Mouse (Mus musculus) adrenal gland, adult 8-10 months (tissue): ENCODE data around the gene Sectm1b. TPM values are rescaled to one million over a fixed set of nuclear protein-coding genes. Genes with fewer than 3 reads are reported as not detected.
"Not testable (repeated sequence)": the region's sequence is repeated elsewhere in the genome, so short reads cannot be mapped to it uniquely, and the experiment has no call there.

ENCODE experiments used
- DNase-seq: peaks from one replicate; pipeline ENCODE4 v3.0.0; 2022
- total RNA-seq, 4 experiments: library from RNA; stranded (reverse); gene quantifications; 2 replicates each; pipeline ENCODE4 v1.2.4; 2022

Gene Sectm1b
- total RNA-seq, result not detected

GRCm38 (mm10) chr11:121063379-121063778 is at the start of gene Sectm1b:
Gene Sectm1b (minus strand): TSS chr11:121063569.
- no peak for DNase-seq

DNA sequence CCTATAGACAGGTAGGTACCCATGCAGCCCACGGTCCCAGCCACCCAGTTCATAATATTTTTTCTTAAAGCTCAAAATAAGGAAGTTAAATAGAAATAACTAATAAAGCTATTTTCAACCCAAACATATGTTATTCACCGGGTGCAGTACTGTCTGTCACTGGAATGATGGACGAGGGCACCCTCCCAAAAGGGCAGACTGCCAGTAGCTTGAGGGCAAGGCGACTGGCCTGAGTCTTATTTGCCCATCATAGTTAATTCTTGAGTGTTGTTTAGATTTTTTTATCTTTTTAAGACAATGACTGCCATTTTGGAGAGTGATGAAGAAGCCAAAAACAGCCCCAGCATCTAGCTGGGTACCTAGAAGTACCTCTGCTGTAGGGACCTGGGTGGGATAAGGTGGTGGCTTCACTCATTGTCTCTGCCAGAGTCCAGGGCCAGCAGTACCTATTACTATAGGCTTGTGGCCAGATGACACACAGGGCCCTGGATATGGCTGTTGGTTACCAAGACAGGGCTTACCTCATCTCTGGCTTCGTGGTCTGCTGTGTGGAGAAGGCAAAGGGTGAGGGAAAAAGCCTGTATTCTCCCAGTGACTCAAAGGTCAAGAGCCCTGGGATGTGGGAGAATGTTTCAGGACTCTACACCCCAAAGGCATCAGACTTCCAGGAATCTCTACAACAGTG is 48.9 kb upstream of the Sectm1b start:
- peak; percentile 61 for DNase-seq

DNA sequence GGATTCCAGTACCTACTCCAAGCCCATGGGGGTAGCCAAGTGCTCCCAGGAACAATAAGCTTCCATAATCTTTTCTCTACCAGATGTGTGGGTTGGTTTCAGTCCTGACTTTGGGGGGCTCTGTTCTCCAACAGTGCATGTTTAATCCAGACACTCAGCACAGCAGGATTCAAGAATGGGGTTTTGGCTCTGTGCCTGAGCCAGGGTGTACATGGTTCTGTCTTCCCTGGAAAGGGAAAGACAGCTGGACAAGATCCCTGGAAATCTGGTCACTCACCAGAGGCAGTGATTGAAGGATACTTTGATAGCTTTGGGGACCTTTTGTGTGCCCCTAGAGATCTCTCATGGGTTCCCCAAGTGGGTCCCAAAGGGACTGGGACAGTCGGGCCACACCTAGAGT is 48.2 kb upstream of the Sectm1b start:
- no peak for DNase-seq

GRCm38 (mm10) chr11:121111051-121111450 is 47.7 kb upstream of the Sectm1b start:
- DNase-seq, result peak; percentile 74

DNA sequence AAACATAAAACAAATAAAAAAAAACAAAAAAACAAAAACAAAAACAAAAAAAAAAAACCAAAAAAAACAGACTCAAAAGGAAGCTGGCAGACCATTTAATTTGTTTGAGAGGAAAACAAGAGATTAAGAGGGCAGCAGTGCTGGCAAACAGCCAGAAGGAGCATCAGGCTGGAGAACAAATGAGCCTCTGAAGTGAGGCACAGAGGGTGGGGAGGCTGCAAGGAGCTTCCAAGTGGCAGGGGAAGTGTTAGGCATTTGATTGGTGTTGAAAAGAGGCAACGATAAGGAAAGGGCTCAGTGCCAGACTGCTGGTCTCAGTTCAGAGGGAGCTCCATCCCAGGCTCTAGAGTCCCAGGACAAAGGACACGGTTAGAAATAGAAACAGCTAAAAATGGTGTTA is 46.6 kb upstream of the Sectm1b start:
- DNase-seq, result peak; percentile 54

DNA sequence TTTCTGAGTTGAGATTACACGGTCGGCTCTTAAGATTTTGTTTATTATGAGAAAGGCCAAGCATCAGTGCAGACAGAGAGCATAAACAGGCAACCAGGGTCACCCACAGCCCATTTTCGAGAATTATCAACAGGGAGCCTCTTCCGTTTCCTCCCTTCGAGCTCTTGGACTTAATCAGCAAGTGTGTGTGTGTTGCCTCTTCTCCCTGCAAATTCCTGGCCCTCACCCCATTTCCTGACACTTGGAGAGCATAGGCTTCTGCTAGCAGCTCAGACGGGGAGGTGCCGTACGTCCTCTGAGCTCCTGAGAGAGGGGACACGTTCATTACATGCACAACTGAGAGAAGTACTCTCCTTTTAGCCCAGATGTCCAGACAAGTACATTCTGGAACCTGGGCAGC is 44.7 kb upstream of the Sectm1b start:
- no peak for DNase-seq

DNA sequence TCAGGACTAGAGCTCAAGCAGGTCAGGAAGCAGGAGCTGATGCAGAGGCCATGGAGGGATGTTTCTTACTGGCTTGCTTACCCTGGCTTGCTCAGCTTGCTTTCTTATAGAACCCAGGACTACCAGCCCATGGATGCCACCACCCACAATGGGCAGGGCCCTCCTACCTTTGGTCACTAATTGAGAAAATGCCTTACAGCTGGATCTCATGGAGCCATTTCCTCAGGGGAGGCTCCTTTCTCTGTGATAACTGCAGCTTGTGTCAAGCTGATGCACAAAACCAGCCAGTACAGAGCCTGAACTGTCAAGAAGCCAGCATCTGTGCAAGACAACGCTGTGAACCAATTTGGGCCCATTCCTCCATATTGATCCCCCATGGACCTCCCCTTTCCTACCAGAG is 43.9 kb upstream of the Sectm1b start:
- not testable (repeated sequence) for DNase-seq

DNA sequence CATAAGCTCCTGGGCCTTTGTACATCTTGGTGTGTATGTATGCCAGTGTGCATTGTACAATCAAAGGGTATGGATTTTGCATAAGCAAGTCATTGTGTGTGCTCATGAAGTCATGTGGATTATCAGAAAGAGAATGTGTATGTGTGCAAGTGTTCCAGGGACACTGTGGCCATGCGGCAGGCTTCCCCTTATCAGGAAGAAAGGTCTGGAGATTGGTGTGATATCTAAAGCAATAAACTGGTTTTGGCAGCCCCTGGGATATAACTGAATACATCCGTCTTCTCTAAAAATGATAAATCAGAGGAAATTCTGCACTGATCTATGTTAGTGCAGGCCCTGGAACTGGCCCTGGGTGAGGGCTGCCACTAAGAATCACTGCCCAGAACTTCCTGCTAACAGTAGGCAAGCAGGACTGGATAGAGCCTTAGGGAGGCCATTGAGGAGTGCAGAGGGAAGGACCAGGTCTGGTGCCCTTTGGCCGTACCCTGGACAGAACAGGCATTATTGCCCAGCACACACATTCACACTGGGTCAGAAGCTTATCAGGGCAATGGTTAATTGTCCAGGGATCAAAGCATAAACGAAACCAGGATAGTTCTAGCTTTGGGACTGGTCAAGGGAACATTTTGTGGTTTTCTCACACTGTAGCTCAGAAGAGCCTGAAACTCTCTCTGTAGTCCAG is 37.9 kb upstream of the Sectm1b start:
- DNase-seq, result no peak

DNA sequence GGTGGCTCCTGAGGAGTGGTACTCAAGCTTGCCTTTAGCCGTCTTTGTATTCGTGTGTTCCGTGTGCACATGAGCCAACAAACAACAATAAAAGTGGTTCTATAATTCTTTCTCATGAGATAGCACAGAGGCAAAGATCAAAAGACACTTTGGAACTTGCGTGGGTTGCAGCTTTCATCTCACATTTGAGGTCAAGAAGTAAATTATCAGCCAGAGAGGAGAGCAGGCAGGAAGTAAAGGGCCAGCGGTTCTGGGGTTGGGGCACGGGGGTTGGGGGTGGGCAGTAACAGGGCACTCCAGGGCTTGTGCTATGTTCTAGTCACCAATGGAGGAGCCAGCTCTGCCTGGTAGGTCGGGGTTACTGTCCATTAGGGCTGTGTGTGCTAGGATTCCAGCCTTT is 37.3 kb upstream of the Sectm1b start:
- DNase-seq, result no peak

DNA sequence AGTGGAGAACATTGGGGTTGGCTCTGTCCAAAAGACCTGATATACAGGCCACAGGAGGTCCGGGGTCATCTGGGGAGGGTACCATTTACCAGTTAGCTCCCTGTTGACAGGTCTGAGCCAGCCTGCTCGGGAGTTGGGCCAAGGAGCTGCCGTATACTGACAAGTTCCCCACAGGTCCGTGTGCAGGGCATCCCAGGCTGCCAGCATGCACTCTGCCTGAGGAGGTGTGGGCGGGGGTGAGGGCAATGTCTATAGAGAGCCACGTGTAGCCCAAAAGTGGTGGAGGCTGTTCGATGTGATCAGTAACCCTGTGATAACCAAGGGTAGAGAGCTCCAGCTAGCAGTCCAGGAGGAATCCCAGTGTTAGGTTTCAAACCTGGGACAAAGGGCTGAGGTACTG is 36.4 kb upstream of the Sectm1b start:
- no peak for DNase-seq

GRCm38 (mm10) chr11:121092606-121093585 is 29.5 kb upstream of the Sectm1b start:
- DNase-seq, result no peak

DNA sequence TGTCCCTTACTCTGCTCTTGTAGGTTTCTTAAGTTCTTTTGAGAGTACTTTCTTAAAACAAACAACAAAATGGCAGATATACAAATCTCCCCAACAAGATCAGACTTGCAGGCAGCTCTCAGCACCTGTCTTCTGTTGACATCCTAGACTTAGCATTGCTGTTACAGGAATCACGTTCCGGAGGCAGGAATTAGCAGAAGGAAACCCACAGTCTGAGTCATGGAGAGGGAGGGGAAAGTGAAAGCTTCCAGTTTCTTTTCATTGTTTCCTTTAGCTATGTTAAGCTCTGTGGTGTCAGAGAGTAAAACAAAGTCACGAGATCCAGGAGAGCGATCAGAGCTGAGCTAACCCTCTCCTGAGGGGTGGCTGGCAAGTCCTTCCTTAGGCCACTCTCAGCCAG is 27.6 kb upstream of the Sectm1b start:
- no peak for DNase-seq

DNA sequence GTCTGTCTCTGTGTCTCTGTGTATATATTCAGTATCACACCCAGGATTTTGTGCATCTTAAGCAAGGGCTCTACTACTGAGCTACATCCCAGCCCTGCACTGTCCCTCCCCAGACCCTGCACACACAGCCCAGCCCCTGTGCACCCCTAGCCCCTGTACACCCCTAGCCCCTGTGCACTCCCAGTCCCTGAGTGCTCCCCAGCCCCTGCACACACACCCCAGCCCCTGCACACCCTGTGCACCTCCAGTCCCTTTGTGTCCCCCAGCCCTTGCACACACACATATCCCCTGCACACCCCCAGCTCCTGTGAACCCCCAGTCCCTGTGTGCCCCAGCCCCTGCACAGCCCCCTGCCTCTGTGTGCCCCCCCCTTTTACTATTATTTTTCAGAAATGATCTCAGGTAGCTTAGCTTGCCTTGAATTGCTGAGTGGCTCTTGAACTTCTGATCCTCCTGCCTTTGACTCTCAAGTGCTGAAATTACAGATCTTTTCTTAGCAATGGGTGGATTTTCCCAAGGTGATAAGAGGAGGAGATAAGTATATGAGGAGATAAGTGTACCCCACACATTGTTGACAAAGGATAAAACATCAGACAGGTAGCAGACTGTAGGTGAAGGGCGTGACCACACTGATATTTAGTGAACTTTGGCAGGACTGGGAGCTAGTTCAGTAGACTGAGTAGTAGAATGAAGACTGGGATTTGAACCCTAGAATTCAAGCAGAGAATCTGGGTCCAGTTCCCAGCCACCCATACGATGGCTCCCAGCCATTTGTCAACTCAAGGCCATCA is 26.6 kb upstream of the Sectm1b start:
- DNase-seq, result no peak

DNA sequence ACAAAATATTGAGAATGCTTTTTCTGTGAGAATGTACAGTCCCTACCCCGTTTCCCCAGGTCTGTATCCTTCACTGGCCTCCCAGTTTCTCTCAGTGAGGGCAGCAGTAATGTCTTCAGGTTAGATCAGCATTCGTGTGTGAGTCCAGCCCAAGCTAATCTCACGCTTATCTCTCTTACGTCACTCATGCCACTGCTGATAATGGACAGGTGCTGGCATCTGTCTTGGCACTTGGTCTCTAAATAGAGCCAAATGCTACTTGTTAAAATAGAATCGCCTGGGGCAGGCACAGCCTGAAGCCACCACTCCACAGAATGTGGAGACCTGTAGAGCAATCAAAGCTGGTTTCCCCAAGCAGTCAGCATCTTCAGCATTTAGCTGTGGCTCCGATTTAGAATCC is 25.6 kb upstream of the Sectm1b start:
- no peak for DNase-seq

DNA sequence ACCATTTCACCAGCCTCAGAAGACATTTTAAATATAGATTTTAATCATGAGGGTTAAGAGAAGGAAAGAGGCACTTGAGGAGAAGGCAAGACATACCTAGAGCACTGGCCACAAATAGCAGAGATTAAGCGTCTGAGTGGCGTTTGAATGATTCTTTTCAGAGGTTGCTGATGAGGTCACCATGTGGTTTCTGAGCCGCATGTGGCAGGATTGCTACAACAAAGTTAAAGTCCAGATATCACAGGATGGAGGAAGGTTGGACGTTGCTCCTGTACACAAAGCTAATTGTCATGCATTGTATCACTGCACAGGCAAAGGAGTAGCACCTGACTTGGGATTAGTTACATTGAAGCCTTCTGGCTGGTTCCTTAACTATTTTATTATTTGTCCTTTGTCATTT is 22.9 kb upstream of the Sectm1b start:
- no peak for DNase-seq

GRCm38 (mm10) chr11:121085181-121085580 is 21.8 kb upstream of the Sectm1b start:
- no peak for DNase-seq

- no peak for DNase-seq
Observed at GRCm38 (mm10) chr11:121082857-121083500, 19.6 kb upstream of the Sectm1b start.

GRCm38 (mm10) chr11:121082250-121082649 is 18.9 kb upstream of the Sectm1b start:
- DNase-seq, result no peak

GRCm38 (mm10) chr11:121081120-121081519 is 17.8 kb upstream of the Sectm1b start, which contains the start of gene Sectm1a:
Gene Sectm1a (minus strand): TSS chr11:121081220.
- no peak for DNase-seq

GRCm38 (mm10) chr11:121080330-121080729 is 17.0 kb upstream of the Sectm1b start:
- no peak for DNase-seq

- DNase-seq, result no peak
Observed at GRCm38 (mm10) chr11:121075655-121076054, 12.3 kb upstream of the Sectm1b start.

GRCm38 (mm10) chr11:121069662-121070061 is 6.3 kb upstream of the Sectm1b start:
- not testable (repeated sequence) for DNase-seq
